In genomic region chr10:24404851-24405250, GRCm38 (mm10) we compare ENCODE assay signal across 15 mouse cellular contexts.
"Had no signal": no experiment of that assay in that cellular context is flagged by ENCODE, and none has a peak within 500 bp of the region (broad histone marks: within the 10 kb centered on the region; RNA-seq: fewer than 3 reads in every experiment).

No protein-coding gene starts in this region.

- DNase-seq: kidney, adult 11 months; kidney, postnatal 10 days; kidney, postnatal 4 days; lung, adult 2 months; lung, postnatal 36 days; right cerebral cortex, postnatal 14 days; thymus, adult 2 months; thymus, postnatal 25 days had no signal

- H3K36me3 ChIP-seq: limb, embryonic 13.5 days; liver, embryonic 15.5 days; midbrain, embryonic 12.5 days; stomach, embryonic 15.5 days had no signal

- H3K27me3 ChIP-seq: limb, embryonic 13.5 days; liver, embryonic 15.5 days; midbrain, embryonic 12.5 days; stomach, embryonic 15.5 days had no signal

- H3K4me3 ChIP-seq: layer of hippocampus, adult 2 months; limb, embryonic 13.5 days; liver, embryonic 15.5 days; midbrain, embryonic 12.5 days; stomach, embryonic 15.5 days had no signal

- H3K9ac ChIP-seq: limb, embryonic 13.5 days; liver, embryonic 15.5 days; midbrain, embryonic 12.5 days; stomach, embryonic 15.5 days had no signal

- ATAC-seq: lung, postnatal 0 days had no signal

- H3K4me1 ChIP-seq: limb, embryonic 13.5 days; liver, embryonic 15.5 days; stomach, embryonic 15.5 days had no signal

- H3K9me3 ChIP-seq: limb, embryonic 13.5 days; liver, embryonic 15.5 days; midbrain, embryonic 12.5 days; stomach, embryonic 15.5 days had no signal

- H3K4me2 ChIP-seq: limb, embryonic 13.5 days; liver, embryonic 11.5 days; liver, embryonic 15.5 days; midbrain, embryonic 12.5 days; stomach, embryonic 15.5 days had no signal

- H3K27ac ChIP-seq: layer of hippocampus, adult 2 months; limb, embryonic 13.5 days; liver, embryonic 15.5 days; midbrain, embryonic 12.5 days; stomach, embryonic 15.5 days had no signal
